Comparison of ENCODE assay signal across 10 mouse cellular contexts in genomic region chr9:62255896-62256576, GRCm38 (mm10). TPM values are rescaled to one million over a fixed set of nuclear protein-coding genes. Genes with fewer than 3 reads are reported as not detected.
DNase-seq lines count a peak whose midpoint lies in the region; ATAC-seq and TF ChIP-seq lines count a peak whose summit lies in the region.
"Had no signal": no experiment of that assay in that cellular context is flagged by ENCODE, and none has a peak within 500 bp of the region (broad histone marks: within the 10 kb centered on the region; RNA-seq: fewer than 3 reads in every experiment).

No protein-coding gene starts in this region.

- DNase-seq in lung, postnatal 14 days = no peak
- DNase-seq in brain, embryonic 14.5 days (ENCODE audit: low read depth) = peak; percentile 49
- peak; percentile 66 for DNase-seq in naive thymus-derived CD4-positive, alpha-beta T cell, adult 2 months (ENCODE audit: low read depth)
- no peak for DNase-seq in frontal cortex, postnatal 25 days (ENCODE audit: low spot score in 2 of 2)
- no peak for DNase-seq in spleen, adult 18-20 months
- DNase-seq: adrenal gland, adult 2 months; kidney, adult 2 months had no signal

- H3K4me2 ChIP-seq in forebrain, embryonic 12.5 days = no peak overlapping the region
- no peak overlapping the region for H3K4me2 ChIP-seq in forebrain, embryonic 15.5 days (replicated peaks)
- no peak overlapping the region for H3K4me2 ChIP-seq in lung, embryonic 16.5 days (ENCODE audit: low read depth, low read length)

- no peak for ATAC-seq in forebrain, embryonic 12.5 days (ENCODE audit: low FRiP score)
- no peak for ATAC-seq in forebrain, embryonic 15.5 days (replicated peaks)
- peak; percentile 26; the same call in 1 of the 2 replicates for ATAC-seq in lung, embryonic 16.5 days (ENCODE audit: low read depth)

- peak overlapping the region; percentile 42; the same call in 1 of the 2 replicates for H3K27ac ChIP-seq in forebrain, embryonic 12.5 days
- H3K27ac ChIP-seq in forebrain, embryonic 15.5 days (replicated peaks) = no peak overlapping the region
- no peak overlapping the region for H3K27ac ChIP-seq in lung, embryonic 16.5 days (ENCODE audit: low read length)

- H3K4me1 ChIP-seq in forebrain, embryonic 12.5 days = peaks cover 8% of the 10 kb centered on the region
- 0 out of 2 replicates have a peak, but pooled peaks cover 5% of the 10 kb centered on the region for H3K4me1 ChIP-seq in forebrain, embryonic 15.5 days
- peaks cover 3% of the 10 kb centered on the region; the same call in 1 of the 2 replicates for H3K4me1 ChIP-seq in lung, embryonic 16.5 days (replicated peaks; ENCODE audit: control insufficient read depth, insufficient read depth, low read length)

- no peak for TF ChIP-seq CTCF in brain, embryonic 14.5 days (IDR thresholded peaks at IDR 0.05; ENCODE audit: borderline replicate concordance, extremely low read depth, insufficient read depth, insufficient read length)

- no peak overlapping the region for H3K4me3 ChIP-seq in forebrain, embryonic 12.5 days (replicated peaks)
- H3K4me3 ChIP-seq in forebrain, embryonic 15.5 days = no peak overlapping the region
- no peak overlapping the region for H3K4me3 ChIP-seq in lung, embryonic 16.5 days (ENCODE audit: low read length)

- no peaks in the 10 kb centered on the region for H3K27me3 ChIP-seq in forebrain, embryonic 12.5 days
- H3K27me3 ChIP-seq in forebrain, embryonic 15.5 days = no peaks in the 10 kb centered on the region
- no peaks in the 10 kb centered on the region for H3K27me3 ChIP-seq in lung, embryonic 16.5 days (ENCODE audit: control insufficient read depth, insufficient read depth, low read depth, low read length)

- WGBS in forebrain, embryonic 12.5 days = 66% methylated on average over 9 of the region's 9 CpGs
- WGBS in forebrain, embryonic 15.5 days = 69% methylated on average over 9 of the region's 9 CpGs
- WGBS in lung, embryonic 16.5 days = 52% methylated on average over 9 of the region's 9 CpGs

- no peaks in the 10 kb centered on the region for H3K9me3 ChIP-seq in forebrain, embryonic 12.5 days
- no peaks in the 10 kb centered on the region for H3K9me3 ChIP-seq in forebrain, embryonic 15.5 days
- peaks cover 4% of the 10 kb centered on the region; the same call in 1 of the 2 replicates for H3K9me3 ChIP-seq in lung, embryonic 16.5 days (ENCODE audit: control insufficient read depth, low read length)

- no peaks in the 10 kb centered on the region for H3K36me3 ChIP-seq in forebrain, embryonic 12.5 days (replicated peaks)
- no peaks in the 10 kb centered on the region for H3K36me3 ChIP-seq in forebrain, embryonic 15.5 days
- no peaks in the 10 kb centered on the region for H3K36me3 ChIP-seq in lung, embryonic 16.5 days (ENCODE audit: control insufficient read depth, insufficient read depth, low read length)

- H3K9ac ChIP-seq in forebrain, embryonic 12.5 days = no peak overlapping the region
- no peak overlapping the region for H3K9ac ChIP-seq in forebrain, embryonic 15.5 days (replicated peaks)
- H3K9ac ChIP-seq in lung, embryonic 16.5 days (ENCODE audit: low read length) = no peak overlapping the region

- TF ChIP-seq POLR2A in brain, embryonic 14.5 days (IDR thresholded peaks at IDR 0.05; ENCODE audit: borderline replicate concordance, extremely low read depth, insufficient read depth, insufficient read length, poor library complexity, severe bottlenecking) = no peak

RNA-seq across cellular contexts. Expression of gene Spesp1, which starts 26.0 kb away (rescaled TPM):
- polyA plus RNA-seq in forebrain, embryonic 12.5 days (2016; fragmentation: Nextera tagmentation; extraction: Ambion mirVana) = not detected in 2 replicates
- not detected in 2 replicates for polyA plus RNA-seq in forebrain, embryonic 15.5 days (2015; fragmentation: Nextera tagmentation; extraction: Ambion mirVana)
- polyA plus RNA-seq in lung, embryonic 16.5 days (2015; fragmentation: Nextera tagmentation; extraction: Ambion mirVana) = not detected in 2 replicates
- polyA plus RNA-seq in brain, embryonic 14.5 days (2012; rRNA removed) = not detected in 2 replicates
- polyA plus RNA-seq: adrenal gland, adult 2 months; kidney, adult 2 months had no signal

Comparison
In these comparisons a context has a peak if more than half of its experiments do, and no peak if none do; other contexts are left out.
1. DNase-seq: peak in brain, embryonic 14.5 days (single experiment) and naive thymus-derived CD4-positive, alpha-beta T cell, adult 2 months (single experiment); none in lung, postnatal 14 days (single experiment), frontal cortex, postnatal 25 days (0 of 2) and spleen, adult 18-20 months (0 of 2).